Mouse (Mus musculus): ENCODE data around the gene Atrnl1.

- TF ChIP-seq CTCF (IDR thresholded peaks at IDR 0.05; ENCODE audit: extremely low read depth, insufficient read depth, insufficient read length, insufficient replicate concordance) (no peak), POLR2A (IDR thresholded peaks at IDR 0.05; ENCODE audit: low read depth, low read length) (no peak)
Measured at GRCm38 (mm10) chr19:57816221-57816996, 205.6 kb downstream of the Atrnl1 start.
